Mouse (Mus musculus): ENCODE results near the gene Hist1h2bf.
"Not testable (repeated sequence)": the region's sequence is repeated elsewhere in the genome, so short reads cannot be mapped to it uniquely, and the experiment has no call there.

Hist1h2bf gene

DNA sequence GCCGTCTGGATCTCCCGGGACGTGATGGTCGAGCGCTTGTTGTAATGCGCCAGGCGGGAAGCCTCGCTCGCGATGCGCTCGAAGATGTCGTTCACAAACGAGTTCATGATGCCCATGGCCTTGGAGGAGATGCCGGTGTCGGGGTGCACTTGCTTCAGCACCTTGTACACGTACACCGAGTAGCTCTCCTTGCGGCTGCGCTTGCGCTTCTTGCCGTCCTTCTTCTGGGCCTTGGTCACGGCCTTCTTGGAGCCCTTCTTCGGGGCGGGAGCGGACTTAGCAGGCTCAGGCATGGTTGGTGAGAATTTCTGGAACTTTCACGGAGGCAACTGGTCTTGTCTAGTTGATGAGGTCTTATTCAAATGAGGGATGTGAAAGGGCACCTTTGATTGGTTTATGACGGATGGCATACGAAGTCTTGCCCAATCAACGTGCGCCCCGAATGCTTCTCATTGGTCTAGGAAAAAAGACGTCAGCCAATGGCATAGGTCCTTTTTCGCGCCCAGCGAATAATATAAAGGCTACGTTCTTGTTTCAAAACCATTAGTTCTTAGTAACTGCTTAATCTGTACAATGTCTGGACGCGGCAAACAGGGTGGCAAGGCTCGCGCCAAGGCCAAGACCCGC is at the start of gene Hist1h2bf, which contains the start of gene Hist1h2ad:
Gene Hist1h2bf (minus strand): TSS at position 299 of the 627 bp plus-strand sequence.
Gene Hist1h2ad (plus strand): TSS at position 484 of the 627 bp plus-strand sequence.
- DNase-seq = peak; percentile 90

DNA sequence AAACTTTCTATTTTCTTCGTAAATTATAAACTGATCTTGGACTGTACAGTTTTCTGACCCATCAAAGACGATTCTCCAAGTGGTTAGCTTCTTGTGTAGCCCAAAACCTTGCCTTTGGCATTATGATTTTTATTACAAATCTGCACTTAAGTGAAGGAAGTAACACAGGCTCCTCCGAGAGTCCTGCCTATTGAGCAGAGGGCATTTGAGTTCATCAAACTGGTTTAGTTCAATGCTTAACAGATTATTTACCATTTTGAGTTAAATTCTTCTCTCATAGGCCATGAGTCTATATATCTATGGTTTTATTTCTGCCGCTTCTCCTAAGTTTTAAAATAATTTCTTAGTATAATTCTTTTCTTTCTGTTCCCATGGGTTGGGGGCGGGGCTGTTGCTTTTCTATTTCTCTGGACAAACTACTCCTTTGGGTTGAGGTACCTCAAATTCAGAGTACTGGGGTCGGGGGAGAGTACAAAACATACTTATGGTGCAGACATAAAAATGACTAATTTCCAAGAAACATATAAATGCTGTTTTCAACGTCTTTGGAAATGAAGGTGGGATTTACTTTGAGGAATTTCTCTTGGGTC is 49.0 kb upstream of the Hist1h2bf start:
- DNase-seq = peak; percentile 16

DNA sequence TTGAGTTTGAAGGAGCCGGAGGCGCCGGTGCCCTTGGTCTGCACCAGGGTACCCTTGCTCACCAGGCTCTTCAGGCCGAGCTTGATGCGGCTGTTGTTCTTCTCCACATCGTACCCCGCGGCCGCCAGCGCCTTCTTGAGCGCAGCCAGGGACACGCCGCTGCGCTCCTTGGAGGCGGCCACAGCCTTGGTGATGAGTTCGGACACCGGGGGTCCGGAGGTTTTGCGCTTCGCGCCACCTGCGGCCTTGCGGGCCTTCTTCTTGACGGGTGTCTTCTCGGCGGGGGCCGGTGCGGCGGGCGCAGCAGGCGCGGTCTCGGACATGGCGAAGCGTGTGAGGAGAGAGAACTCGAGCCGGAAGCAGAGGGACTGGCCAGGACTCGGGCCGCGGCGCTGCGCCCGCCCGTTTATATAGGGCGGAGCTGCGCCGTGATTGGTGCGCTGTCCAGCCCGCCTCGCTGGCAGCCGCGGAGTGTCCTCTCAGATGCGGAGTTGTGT is 48.2 kb upstream of the Hist1h2bf start, which contains the start of gene Hist1h1e:
Gene Hist1h1e (minus strand): TSS at position 384 of the 497 bp plus-strand sequence.
- DNase-seq = peak; percentile 90

DNA sequence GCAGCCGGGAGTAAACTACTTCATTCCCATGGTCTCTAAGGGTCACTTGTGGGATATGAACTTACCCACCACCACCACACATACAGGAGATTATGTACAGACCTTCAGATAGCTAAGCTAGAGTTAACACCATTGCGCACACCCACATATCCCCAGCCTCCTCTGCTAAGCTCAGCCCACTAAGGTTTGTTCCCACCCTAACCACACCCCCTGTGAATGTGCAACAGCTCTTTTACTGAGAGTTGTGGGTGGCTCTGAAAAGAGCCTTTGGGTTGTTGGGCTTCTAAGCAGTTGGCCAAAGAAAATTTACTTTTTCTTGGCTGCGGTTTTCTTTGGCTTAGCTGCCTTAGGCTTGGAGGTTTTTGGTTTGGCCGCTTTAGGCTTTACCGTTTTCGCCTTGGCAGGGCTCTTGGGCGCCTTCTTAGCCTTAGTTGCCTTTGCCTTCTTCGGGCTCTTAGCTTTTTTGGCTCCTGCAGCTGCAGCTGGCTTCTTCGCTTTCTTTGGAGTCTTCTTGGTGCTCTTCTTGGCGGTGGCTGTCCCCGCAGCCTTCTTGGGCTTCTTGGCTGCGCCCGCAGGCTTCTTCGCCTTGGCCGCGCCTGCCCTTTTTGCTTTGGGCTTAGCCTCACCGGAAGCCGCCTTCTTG is 47.7 kb upstream of the Hist1h2bf start:
- peak; percentile 71 for DNase-seq

DNA sequence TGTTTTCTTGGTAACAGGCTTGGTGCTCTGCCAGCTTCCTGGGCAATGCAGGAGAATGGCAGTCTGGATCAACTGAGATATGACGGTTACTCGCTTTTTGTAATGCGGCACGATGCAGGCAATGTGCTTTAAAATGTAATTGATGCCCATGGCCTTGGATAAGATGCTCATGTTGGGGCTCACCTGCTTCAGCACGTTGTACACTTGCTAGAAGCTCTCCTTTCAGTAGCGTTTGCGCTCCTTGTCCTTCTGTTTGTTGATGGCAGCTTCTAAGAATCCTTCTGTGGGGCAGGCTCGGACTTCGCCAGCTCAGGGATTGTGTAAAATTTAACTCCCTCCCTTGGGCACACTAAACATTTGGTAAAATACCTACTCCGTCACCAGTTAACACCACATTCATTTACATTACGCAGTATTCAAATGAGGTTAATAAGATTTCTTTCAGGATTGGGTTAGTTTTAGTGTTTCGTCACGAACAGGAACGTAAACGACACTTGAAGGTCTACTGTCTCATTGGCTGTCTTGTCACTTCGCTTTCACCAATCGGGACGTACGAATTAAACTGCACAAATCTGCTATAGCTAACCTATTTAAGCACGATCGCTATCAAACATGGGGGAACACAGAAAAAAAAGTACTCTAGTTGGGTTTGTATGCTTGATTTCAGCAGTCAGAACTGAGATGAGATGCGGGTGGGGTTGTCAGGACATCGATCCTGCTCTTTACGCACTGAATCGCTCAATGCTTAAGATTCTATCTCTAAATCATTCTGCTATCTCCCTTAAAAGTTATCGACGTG is 46.9 kb upstream of the Hist1h2bf start, which contains the start of gene Hist1h2be:
Gene Hist1h2be (minus strand): TSS at position 392 of the 799 bp plus-strand sequence.
- DNase-seq = peak; percentile 72

DNA sequence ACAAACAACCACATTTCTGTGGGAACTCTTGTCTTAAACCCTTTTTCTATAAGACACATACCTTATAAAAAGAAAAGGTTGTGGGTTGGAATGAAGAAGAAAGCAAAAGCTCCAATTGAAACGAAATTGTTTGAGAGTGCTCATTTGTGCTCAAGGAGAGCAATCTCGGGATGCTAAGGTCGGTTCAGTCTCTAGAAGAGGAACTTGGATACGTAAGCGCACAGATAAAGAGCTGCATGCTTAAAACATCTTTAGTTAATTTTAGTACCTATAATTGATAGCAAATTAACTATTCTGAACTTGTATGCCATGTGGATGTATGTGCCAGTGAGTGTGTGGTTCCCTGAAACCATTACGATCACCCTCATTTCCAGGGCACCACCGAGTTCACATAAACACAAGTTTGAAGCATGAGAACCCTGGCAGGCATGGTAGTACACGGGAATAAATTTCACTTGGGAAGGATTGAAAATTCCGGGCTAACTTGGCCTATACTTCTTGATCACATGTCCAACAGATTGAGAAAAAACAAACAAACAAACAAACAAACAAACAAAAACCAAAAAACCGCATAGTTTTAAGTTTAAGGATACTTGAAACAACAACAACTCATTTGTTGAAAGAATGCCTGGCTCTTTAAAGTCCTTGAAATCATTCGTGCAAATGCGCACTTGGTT is 46.2 kb upstream of the Hist1h2bf start:
- DNase-seq = peak; percentile 11

DNA sequence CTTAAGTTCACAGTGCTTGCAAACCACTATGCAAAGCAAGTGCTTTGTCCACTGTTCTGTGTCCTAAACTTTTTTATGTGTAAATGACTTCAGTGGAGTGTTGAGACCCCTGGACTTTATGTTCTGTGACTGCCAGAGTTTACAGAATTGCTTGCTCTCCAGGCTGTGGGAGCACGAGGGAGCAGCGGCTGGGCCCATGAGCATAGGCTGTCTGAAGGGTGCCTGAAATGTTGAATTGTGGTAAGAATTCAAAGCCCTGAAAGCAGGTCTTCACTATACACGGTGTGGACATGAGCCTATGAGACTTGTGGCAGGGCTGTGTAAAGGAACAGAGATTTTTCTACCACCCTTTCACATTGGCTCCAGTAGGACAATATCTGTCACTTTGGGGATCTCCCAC is 37.6 kb upstream of the Hist1h2bf start:
- no peak for DNase-seq

DNA sequence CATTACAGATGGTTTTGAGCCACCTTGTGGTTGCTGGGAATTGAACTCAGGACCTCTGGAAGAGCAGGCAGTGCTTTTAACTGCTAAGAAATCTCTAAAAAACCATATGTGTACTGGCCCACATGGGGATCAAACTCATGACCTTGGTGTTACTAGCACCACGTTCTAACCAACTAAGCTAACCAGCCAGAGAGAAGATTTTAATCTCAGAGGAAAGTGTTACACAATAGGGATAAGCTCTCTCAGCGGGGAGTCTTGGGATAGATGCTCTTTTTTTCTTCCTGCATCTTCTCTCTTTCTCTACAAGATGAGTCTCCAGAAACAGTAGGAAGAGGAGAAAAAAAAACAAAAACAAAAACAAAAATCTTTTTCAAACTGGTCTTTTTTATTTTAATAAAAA is 36.4 kb upstream of the Hist1h2bf start:
- DNase-seq = no peak

DNA sequence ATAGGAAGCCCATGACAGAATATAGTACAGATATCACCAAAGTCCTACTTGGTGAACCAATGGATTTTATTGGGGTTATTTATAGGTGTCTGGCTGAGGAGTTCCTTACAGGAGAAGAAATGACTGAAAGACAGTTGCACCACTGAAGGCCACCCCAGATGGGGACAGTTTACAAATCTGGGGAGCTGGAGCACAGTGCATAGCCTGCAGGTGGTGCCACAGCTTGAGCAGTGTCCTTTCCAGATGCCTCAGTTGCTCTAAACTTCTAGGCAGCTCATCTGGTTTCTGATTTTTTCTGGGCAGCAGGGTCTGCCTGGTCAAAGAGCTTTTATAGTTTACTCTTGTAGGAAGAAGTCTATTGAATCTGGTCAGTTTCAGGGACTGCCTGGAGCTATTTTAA is 35.8 kb upstream of the Hist1h2bf start:
- DNase-seq = no peak

DNA sequence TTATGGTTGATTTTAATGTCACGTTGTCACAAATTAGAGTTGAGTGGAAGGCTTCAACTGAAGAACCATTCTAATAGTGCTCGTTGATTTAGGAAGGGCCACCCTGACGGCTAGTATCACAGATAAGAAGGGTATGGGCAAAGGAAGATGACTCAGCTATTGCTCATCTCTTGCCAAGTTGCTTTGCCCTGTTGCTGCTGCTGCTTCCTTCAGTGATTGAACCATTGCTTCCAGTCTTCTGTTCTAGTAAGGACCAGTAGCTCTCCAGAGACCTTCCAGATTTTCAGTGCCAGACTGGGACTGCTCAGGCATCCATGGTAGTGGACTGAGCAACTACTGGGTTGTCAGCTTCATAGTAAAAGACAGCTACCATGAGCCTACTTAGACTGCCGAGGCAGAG is 35.2 kb upstream of the Hist1h2bf start:
- DNase-seq = no peak

DNA sequence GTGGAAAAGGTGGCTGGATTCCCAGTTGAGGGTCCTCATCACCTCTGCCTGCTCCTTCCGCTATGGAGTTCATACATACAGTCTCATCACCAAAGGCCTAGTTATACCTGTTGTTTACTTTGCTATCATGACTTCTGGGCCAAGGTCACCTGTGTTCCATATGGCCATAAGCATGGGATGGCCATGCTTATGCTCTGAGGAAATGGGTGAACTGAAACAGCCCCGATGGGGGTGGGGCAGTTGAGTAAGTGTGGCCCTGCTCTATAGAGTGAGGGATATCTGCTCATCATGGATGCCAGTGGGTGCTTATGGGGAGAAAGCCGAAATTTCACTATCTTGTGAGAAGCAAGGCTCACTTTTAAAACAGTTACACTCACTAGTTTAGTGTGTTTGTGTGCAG is 31.1 kb upstream of the Hist1h2bf start:
- DNase-seq = no peak

DNA sequence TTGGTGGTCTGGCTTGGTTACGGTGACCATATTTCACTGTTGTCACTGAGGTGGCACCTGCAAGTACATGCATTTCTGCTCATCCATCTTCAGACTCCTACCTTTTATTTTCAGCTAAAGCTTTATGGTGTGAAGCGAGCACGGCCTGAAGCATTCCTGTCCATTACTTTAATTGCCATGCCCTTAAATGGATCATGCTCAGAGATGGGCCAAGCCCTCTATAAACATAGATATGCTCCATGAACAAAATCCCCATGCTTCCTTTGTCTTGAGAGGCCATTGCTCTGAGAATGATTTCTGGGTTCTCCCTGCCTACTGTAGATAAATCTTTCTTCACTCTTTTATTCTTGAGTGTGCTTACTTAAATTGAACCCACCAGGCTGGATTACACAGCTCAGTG is 30.5 kb upstream of the Hist1h2bf start:
- no peak for DNase-seq

DNA sequence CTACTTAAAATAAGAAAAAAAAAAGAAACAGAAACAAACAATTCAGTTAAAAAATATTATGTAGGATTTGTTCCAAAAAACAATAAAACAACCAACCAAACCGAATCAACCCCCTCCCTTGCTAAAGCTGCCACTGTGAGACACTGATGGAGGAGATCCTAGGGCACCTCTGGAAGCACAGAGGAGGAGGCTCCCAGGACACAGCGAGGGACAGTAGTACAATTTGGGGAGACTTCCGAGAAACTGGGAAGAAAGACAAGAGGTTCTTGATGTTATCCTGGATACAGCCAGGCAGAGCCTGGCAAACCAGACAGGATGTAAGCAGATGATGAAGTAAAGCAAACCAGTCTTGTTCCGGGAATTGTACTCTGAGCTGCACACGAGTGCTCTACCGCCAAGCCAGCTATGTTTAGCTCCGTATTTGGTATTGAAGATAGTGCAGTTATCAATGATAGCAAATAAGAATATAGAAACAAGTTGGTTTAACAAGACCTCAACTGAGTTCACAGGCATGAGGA is 29.2 kb upstream of the Hist1h2bf start:
- no peak for DNase-seq

DNA sequence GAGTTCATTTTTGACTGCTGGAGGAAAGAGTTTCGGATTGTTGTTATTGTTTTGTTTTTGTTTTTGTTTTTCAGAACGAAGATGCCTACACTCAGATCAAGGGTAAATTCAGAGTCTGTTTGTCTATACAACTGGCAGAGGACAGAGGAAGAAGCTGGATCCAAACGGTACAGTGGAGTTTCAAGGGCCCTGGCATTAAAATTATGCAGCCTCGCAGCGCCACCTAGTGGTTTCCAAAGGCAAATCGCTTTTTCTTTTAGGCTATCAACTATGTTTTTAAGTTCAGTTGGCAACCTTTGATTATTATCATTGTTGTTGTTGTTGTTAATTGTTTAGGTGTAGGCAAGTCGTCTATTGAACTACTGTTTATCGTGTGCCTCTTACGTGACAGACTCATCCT is 24.0 kb upstream of the Hist1h2bf start:
- peak; percentile 80 for DNase-seq

DNA sequence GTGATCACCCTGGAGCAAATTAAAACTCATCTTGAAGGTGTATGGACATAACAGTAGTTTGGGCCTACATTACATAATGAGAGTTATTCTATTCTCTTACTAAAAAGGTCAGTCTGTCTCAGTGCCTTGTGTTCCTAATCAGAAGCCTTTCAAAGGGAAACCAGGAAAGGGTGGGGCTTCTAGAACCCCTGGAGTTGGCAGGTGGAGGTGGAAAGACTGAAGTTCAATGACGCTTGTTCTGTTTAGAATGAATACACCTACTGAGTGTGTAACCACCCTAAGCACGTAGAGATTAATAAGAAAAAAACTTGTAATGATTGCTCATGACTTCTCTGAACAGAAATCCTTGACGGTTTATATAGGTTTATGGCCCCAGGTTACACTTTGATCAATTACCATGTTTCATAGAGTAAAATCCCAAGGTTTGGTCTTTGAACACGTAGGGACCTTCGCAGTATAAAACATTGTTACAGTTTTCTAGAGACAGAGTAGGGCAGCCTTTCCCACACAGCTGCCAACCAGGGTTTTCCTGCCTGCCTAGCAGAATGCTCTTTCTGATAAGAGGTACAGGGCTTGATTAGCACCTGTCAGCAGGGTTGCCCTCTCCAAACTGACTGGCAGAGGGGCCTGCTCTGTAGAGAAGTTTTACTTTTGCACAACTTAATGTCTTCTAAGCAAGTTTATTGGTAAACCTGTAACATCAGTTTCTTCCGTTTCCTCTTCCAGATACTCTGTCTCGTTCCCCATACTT is 21.8 kb upstream of the Hist1h2bf start:
- DNase-seq = no peak

DNA sequence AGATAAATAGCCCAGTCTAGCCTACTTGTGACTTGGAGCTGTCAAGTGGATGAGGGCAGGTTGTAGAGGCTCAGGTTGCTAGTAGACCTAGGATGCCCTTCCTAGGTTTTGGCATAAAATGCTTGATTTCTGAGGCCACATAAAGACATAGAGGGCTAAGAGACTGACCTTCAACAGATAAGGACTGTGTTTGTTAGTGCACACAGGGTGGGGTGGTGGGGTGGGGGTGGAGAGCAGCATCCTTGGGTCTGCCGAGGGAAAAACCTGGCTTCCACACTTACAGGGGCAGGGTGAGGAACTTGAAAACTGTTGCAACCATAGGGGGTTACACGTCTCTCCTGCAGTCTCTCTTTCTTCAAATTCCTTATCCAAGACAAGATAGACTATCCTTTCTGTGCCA is 21.2 kb upstream of the Hist1h2bf start:
- no peak for DNase-seq

DNA sequence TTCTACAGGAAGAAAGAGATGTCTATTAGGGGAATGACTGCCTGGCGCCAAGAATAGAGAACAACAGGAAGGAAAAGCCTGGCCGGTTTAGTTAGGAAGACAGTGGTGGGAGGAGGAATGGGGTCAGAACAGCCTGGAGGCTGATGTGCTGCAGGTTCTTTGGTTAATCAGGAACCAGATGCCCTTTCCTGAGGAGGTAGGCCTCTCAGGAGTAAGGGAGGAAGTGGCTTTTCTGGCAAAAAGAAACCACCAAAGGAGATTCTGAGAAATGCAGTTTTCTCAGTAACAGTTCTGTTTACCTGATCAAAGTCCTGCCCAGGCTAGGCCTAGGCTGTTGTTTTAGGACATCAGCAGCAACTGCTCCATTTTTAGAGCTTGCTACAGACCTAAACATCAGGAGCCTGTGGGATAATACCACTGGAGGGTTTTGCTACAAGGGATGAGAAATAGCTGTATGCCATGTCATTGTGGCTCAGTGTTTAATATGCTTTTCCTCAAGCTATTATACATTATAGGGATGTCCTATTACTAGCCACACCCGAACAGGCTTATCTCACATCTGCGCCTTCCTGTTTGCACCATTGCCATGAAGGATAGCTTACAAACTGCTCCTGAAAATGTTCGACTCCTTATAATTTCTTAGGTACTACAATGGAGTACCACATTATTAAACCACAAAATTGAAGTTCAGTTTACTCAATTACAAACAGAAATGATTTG is 19.2 kb upstream of the Hist1h2bf start:
- no peak for DNase-seq

DNA sequence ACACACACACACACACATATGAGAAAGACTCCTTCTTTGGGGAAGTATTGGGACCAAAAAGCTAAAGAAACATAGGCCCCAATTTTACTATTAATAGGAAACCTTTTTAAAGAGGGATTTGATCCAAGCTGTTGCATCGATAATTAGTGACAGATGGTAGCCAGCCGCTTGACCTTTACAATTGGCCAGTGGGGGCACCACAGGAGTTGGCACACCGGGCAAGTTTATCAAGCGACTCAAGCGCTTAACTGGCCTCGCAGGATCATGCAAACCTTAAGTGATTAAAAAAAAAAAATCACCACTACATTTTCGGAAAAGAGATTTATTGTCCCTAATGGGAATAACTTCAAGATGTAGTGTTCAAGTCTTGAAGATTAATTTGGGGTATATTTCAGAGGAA is 18.6 kb upstream of the Hist1h2bf start:
- DNase-seq = no peak

DNA sequence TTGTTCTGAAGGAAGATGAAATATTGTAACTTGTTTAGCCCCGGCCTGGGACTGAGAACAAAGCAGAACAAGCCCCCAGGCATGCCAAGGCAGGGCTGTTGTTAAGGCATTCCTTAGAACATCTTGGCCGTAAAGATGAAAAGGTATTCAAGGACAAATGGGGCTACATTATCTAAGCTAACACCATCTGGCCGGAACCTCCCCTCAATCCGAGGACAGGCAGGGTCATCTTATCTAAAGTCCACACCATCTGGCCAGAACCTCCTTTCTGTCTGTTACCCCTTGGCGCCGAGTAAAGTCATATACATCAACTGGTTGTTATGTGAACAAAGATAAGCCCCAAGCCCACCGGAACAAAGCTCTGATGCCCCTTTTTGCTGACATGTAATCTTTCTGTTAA is 17.9 kb upstream of the Hist1h2bf start:
- DNase-seq = not testable (repeated sequence)

DNA sequence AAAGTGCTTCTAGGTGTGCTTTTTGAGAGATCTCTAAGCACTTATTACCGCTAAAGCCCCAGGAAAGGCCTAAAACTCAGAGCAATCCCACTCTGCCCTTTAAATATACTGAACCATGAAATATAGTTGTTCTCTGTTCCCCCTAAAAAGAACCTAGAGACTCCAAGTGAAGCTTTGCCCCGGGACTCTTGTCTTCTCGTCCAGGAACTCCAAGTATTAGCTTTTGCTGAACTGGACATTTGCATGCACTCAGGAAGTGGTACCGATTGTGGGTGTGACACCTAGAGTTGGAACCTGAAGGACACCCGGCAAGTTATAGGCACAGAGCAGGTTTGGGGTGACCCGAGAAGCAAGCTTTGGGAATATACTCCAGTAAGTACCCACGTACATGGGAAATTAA is 17.2 kb upstream of the Hist1h2bf start:
- no peak for DNase-seq

DNA sequence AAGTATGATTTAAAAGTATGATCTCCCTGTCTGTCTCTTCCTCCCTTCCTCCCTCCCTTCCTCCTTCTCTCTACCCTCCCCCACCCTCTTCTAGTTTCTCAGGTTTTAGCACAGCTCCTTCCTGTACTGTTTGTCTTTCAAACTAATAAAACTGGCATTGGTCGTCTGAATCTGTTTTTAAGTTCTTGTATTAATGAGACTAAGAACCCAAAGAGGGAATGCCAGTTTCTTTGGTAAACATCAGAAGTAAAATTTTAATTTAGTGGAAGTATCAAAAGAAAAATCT is 12.9 kb upstream of the Hist1h2bf start:
- DNase-seq = no peak
